Mouse (Mus musculus) heart, postnatal 0 days (tissue): ENCODE results near the gene Ank2. TPM values are rescaled to one million over a fixed set of nuclear protein-coding genes. Genes with fewer than 3 reads are reported as not detected.

Experiments
- ATAC-seq: fragments of 200-750 bp; cut with Nextera tagmentation; 2 replicates; pipeline ENCODE4 v1.8.0; 2017; ENCODE audit warnings: low read depth, moderate number of reproducible peaks, moderate library complexity; ENCODE audit not compliant: insufficient read depth
- DNase-seq: peaks from one replicate; pipeline ENCODE4 v3.0.0-alpha.2; 2016; ENCODE audit warnings: low spot score
- H3K27ac ChIP-seq: fragments of 300-500 bp; sonication (generic); 2 replicates; pipeline ENCODE4 v1.5.1; 2014; ENCODE audit warnings: low read depth, mild to moderate bottlenecking
- H3K27me3 ChIP-seq: fragments of 300-500 bp; sonication (generic); 2 replicates; pipeline ENCODE4 v1.6.1; 2014; ENCODE audit warnings: low read length, mixed read lengths; ENCODE audit not compliant: control insufficient read depth, insufficient read depth
- H3K36me3 ChIP-seq: fragments of 300-500 bp; sonication (generic); replicated peaks from 2 replicates; pipeline ENCODE4 v1.6.1; 2014; ENCODE audit warnings: low read length, mixed read lengths; ENCODE audit not compliant: control insufficient read depth, insufficient read depth
- H3K4me1 ChIP-seq: fragments of 300-500 bp; sonication (generic); 2 replicates; pipeline ENCODE4 v1.6.1; 2014; ENCODE audit warnings: antibody characterized with exemption; ENCODE audit not compliant: control insufficient read depth, insufficient read depth
- H3K4me2 ChIP-seq: fragments of 300-500 bp; sonication (generic); 2 replicates; pipeline ENCODE4 v1.6.1; 2014; ENCODE audit warnings: low read depth, mild to moderate bottlenecking, low read length, moderate library complexity
- H3K4me3 ChIP-seq: fragments of 300-500 bp; sonication (generic); 2 replicates; pipeline ENCODE4 v1.5.1; 2014; ENCODE audit warnings: low read depth, low read length
- H3K9ac ChIP-seq: fragments of 300-500 bp; sonication (generic); replicated peaks from 2 replicates; pipeline ENCODE4 v1.6.1; 2014; ENCODE audit warnings: low read depth, low read length, mixed read lengths
- H3K9me3 ChIP-seq: fragments of 300-500 bp; sonication (generic); replicated peaks from 2 replicates; pipeline ENCODE4 v1.6.1; 2016; ENCODE audit warnings: low read length; ENCODE audit not compliant: control insufficient read depth
- CTCF ChIP-seq: IDR thresholded peaks from 2 replicates; pipeline ENCODE4 v1.5.1; 2016; ENCODE audit warnings: antibody characterized with exemption, control low read depth, low read depth
- EP300 ChIP-seq: IDR thresholded peaks from 2 replicates; pipeline ENCODE4 v1.6.1; 2016; ENCODE audit warnings: antibody characterized with exemption, low read depth
- WGBS: fragments of 180-500 bp; shearing (Covaris S2); extraction: QIAGEN DNeasy Blood & Tissue Kit; methylation state at CpG from one replicate; pipeline ENCODE4 v1.1.7; 2014; 5-methylcytosine and 5-hydroxymethylcytosine counted together
- polyA plus RNA-seq: library from polyadenylated mRNA; unstranded; fragments of >200 nt; fragmentation: Nextera tagmentation; extraction: Ambion mirVana; gene quantifications from 2 replicates; pipeline ENCODE4 v1.2.1, GENCODE M21; 2015
- total RNA-seq: library from RNA; depleted of rRNA; stranded (reverse); fragments of >200 nt; gene quantifications from 2 replicates; pipeline ENCODE4 v1.2.3, GENCODE M21; 2014; ENCODE audit warnings: low replicate concordance

Gene Ank2
- total and polyA plus RNA-seq, 2 experiments from 2014 or later, result 45.1 to 138 TPM

DNA sequence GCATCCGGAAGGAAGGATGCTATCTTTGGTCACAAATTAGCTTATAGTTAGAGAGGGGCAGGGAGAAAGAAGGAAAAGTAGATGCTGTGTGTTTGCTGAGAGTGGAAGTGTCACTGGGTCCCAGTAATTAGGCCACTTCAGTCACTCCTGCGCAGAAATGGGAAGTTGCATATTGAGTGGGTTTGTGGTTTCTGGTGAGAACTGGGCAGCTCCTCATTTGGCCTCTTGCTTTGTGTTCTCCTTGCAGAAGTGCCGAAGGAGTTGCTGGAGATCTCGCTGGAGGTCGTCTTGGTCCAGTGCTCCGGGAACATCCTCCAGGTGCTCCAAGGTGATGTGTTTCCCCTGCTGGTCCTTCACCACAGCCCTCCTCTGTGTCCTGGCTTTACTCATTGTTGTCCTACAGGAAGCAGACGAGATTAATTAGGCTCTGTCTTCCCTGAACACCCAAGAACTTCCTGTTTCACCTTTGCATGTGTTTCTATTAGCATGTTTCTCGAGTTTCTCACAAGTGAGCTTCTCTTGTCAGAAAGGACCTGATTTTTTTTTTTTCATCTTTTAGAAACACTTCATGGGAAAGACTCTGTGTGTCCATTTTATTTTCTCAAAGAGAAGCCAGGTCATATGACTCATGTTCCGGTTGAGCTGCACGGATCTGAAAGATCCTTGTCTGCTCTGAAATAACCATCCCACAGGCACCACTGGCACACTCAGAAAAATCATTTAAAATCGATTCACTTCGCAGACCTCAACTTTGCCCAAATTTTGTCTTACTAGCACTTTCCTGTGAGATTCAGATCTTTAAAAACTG, 575.4 kb downstream of the Ank2 start:
- DNase-seq (no peak), ATAC-seq (no peak)
- Histone ChIP-seq H3K9ac (no peak overlapping the region), H3K27me3 (no peaks in the 10 kb centered on the region), H3K9me3 (no peaks in the 10 kb centered on the region), H3K36me3 (peaks cover 23% of the 10 kb centered on the region), H3K4me1 (no peaks in the 10 kb centered on the region; the same call in 1 of the 2 replicates), H3K27ac (no peak overlapping the region), H3K4me2 (no peak overlapping the region), H3K4me3 (no peak overlapping the region)
- WGBS, result 68% methylated on average over 12 of the region's 12 CpGs
- TF ChIP-seq CTCF (no peak), EP300 (no peak)

DNA sequence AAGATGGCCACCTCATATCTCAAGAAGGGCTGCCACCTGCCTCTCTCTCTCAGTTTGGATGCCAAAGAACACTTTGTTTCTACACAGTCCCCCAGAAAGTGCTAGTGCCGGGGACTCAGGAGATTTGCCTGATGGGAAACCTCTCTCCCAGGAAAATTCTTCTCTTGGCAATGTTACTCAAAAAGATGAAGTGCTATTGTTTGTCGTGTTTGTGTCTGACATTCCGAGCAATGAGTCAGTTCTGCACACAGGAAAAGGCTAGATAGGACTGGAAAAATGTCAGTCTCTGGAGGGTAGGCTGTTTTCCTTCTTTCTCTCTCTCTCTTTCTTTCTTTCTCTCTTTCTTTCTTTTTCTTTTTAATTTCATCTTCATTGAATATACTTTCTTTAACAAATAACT, 577.2 kb downstream of the Ank2 start:
- Histone ChIP-seq H3K27ac (no peak overlapping the region), H3K4me1 (no peaks in the 10 kb centered on the region; the same call in 1 of the 2 replicates), H3K36me3 (peaks cover 15% of the 10 kb centered on the region), H3K4me3 (no peak overlapping the region), H3K9me3 (no peaks in the 10 kb centered on the region), H3K4me2 (no peak overlapping the region), H3K27me3 (no peaks in the 10 kb centered on the region), H3K9ac (no peak overlapping the region)
- DNase-seq, result no peak
- 45% methylated on average over 3 of the region's 3 CpGs for whole genome bisulfite sequencing
- no peak for ATAC-seq
- TF ChIP-seq EP300, result no peak
- TF ChIP-seq CTCF, result no peak

DNA sequence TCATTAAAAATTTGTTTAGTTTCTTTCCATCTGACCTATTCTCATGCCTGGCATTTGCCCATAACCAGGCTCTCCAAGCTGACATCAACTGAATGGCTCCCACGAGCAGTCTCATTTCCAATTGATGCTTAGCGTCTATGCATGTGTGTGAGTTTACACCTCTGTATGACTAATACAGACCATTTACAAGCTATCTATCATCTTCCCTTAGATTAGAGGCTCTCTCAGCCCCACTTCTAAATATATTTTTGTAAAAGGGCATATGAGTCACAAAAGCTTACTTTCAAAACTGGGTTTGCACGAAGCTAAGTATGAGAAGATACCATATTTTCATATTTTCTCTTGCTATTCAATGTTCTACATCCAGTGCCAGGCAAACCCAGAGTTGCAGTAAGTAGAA, 578.9 kb downstream of the Ank2 start:
- DNase-seq (no peak), ATAC-seq (no peak)
- Histone ChIP-seq H3K4me2 (no peak overlapping the region), H3K9me3 (no peaks in the 10 kb centered on the region), H3K4me3 (no peak overlapping the region), H3K4me1 (no peaks in the 10 kb centered on the region; the same call in 1 of the 2 replicates), H3K27ac (no peak overlapping the region), H3K27me3 (no peaks in the 10 kb centered on the region), H3K9ac (no peak overlapping the region), H3K36me3 (peaks cover 11% of the 10 kb centered on the region)
- WGBS, result 81% methylated on average over 3 of the region's 3 CpGs
- no peak for TF ChIP-seq EP300
- TF ChIP-seq CTCF, result no peak

DNA sequence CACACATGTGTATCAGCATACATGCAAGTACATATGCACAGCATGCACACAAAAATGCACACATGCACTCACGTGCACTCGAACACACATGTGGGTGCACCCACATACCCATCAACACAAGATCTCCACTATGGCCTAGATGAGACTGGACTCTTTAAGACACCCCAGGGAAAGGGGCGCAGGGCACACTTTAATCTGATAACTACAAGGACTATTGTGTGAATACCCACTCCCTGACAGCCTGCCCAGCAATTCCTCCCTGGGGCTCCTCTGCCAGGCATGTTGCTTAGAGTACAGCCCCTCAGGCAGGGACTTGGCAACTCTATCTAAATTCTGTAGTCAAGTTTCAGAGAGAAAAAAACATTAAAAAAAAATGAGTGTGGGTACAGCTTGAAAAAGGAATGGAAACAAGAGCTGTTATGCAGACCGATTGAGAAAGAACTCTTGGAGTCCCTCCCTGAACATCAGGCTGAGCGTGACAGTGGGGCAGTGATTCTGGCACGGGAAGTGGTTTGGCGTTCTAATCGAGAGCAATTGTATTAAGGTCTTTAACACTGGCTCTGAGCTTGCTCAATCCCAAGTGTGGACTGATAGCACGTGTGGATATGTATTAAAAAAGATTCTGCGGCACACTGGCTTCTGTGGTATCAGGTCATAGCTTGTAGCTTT, 580.2 kb downstream of the Ank2 start:
- DNase-seq, result no peak
- no peak for TF ChIP-seq CTCF
- TF ChIP-seq EP300, result no peak

DNA sequence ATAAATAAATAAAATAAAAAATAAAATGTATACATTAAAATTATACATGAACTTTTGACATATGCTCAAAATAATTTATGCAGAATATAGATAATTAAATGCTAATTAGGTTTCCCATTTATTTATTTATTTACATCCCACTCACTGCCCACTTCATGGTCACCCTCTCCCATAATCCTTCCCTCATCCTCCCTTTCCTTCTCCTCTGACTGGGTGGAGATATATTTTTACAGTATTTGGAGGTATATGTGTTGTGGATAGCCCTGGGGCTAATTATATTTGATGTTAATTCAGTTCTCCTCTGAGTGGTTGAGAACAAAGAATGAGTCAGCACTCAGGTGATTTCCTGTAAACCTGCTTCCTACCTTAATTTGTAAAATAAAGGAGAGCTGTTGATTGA, 582.8 kb downstream of the Ank2 start:
- TF ChIP-seq CTCF (no peak), EP300 (no peak)

More for the DNA sequence above, 580.2 kb downstream of the Ank2 start:
- 59% methylated on average over 10 of the region's 10 CpGs for WGBS
- Histone ChIP-seq H3K4me2 (no peak overlapping the region), H3K36me3 (peaks cover 11% of the 10 kb centered on the region), H3K27me3 (no peaks in the 10 kb centered on the region), H3K27ac (no peak overlapping the region), H3K4me3 (no peak overlapping the region), H3K4me1 (no peaks in the 10 kb centered on the region; the same call in 1 of the 2 replicates), H3K9me3 (no peaks in the 10 kb centered on the region), H3K9ac (no peak overlapping the region)
- ATAC-seq, result no peak

More for the DNA sequence above, 582.8 kb downstream of the Ank2 start:
- Histone ChIP-seq H3K9me3 (no peaks in the 10 kb centered on the region), H3K4me3 (no peak overlapping the region), H3K4me2 (no peak overlapping the region), H3K27ac (no peak overlapping the region), H3K36me3 (no peaks in the 10 kb centered on the region), H3K4me1 (no peaks in the 10 kb centered on the region; the same call in 1 of the 2 replicates), H3K9ac (no peak overlapping the region), H3K27me3 (no peaks in the 10 kb centered on the region)
- DNase-seq, result no peak
- ATAC-seq, result no peak
